Mouse (Mus musculus): ENCODE measurements around the gene Tmc7.

The Tmc7 gene

GRCm38 (mm10) chr7:118499784-118500435 lies 84.6 kb downstream of the Tmc7 start:
- DNase-seq (ENCODE audit: low spot score in 2 of 2), result no peak

- no peak for DNase-seq (ENCODE audit: low spot score in 2 of 2)
Measured at GRCm38 (mm10) chr7:118498984-118499783, 85.4 kb downstream of the Tmc7 start.

- DNase-seq (ENCODE audit: low spot score in 2 of 2), result no peak
Measured at GRCm38 (mm10) chr7:118494892-118495579, 89.5 kb downstream of the Tmc7 start.

- DNase-seq (ENCODE audit: low spot score in 2 of 2), result no peak
Measured at GRCm38 (mm10) chr7:118493892-118494291, 90.6 kb downstream of the Tmc7 start.

- DNase-seq (ENCODE audit: low spot score in 2 of 2), result peak in 1 of 2 experiments; percentile 16
Measured at GRCm38 (mm10) chr7:118491431-118492147, 92.9 kb downstream of the Tmc7 start, which contains the start of gene Itpripl2. Gene Itpripl2, minus strand, starts transcription at chr7:118491975.

- peak in 1 of 2 experiments; percentile 14 for DNase-seq (ENCODE audit: low spot score in 2 of 2)
Measured at GRCm38 (mm10) chr7:118490666-118491430, 93.7 kb downstream of the Tmc7 start.

GRCm38 (mm10) chr7:118489706-118490665 lies 94.5 kb downstream of the Tmc7 start:
- no peak for DNase-seq (ENCODE audit: low spot score in 2 of 2)

GRCm38 (mm10) chr7:118488060-118488664 lies 96.4 kb downstream of the Tmc7 start:
- DNase-seq (ENCODE audit: low spot score in 2 of 2), result no peak

- no peak for DNase-seq (ENCODE audit: low spot score in 2 of 2)
Measured at GRCm38 (mm10) chr7:118486917-118487316, 97.6 kb downstream of the Tmc7 start.
